Mouse (Mus musculus): ENCODE measurements at regions not wholly inside any gene's neighbourhood (a gene's known extent, or its start where the extent isn't known, plus 50 kb on each side); places are given as distances from the start of the nearest gene placed in this dataset.

- in situ Hi-C loops (cut with MboI; ENCODE audit: unreplicated experiment in 2 of 2), result no loop called here
Observed at GRCm38 (mm10) chr2:178979451-178979850, 462.8 kb upstream of the Cdh4 start.

GRCm38 (mm10) chr2:178981736-178982502, 460.3 kb upstream of the Cdh4 start:
- in situ Hi-C loops (cut with MboI; ENCODE audit: unreplicated experiment in 2 of 2), result no loop called here

GRCm38 (mm10) chr2:178983801-178984200, 458.4 kb upstream of the Cdh4 start:
- in situ Hi-C loops (cut with MboI; ENCODE audit: unreplicated experiment in 2 of 2), result no loop called here

- in situ Hi-C loops (cut with MboI; ENCODE audit: unreplicated experiment in 2 of 2), result no loop called here
Observed at GRCm38 (mm10) chr2:178987935-178988334, 454.3 kb upstream of the Cdh4 start.

GRCm38 (mm10) chr2:178989291-178989690, 452.9 kb upstream of the Cdh4 start:
- in situ Hi-C loops (cut with MboI; ENCODE audit: unreplicated experiment in 2 of 2), result no loop called here

GRCm38 (mm10) chr2:178989784-178990183, 452.4 kb upstream of the Cdh4 start:
- in situ Hi-C loops (cut with MboI; ENCODE audit: unreplicated experiment in 2 of 2), result no loop called here

- in situ Hi-C loops (cut with MboI; ENCODE audit: unreplicated experiment in 2 of 2), result no loop called here
Observed at GRCm38 (mm10) chr2:178990959-178991358, 451.3 kb upstream of the Cdh4 start.

- in situ Hi-C loops (cut with MboI; ENCODE audit: unreplicated experiment in 2 of 2), result no loop called here
Observed at GRCm38 (mm10) chr2:178992334-178993116, 449.7 kb upstream of the Cdh4 start.

- in situ Hi-C loops (cut with MboI; ENCODE audit: unreplicated experiment in 2 of 2), result no loop called here
Observed at GRCm38 (mm10) chr2:178997921-178998320, 444.3 kb upstream of the Cdh4 start.

GRCm38 (mm10) chr2:179000448-179001081, 441.7 kb upstream of the Cdh4 start:
- in situ Hi-C loops (cut with MboI; ENCODE audit: unreplicated experiment in 2 of 2), result no loop called here

GRCm38 (mm10) chr2:179007766-179008165, 434.5 kb upstream of the Cdh4 start:
- in situ Hi-C loops (cut with MboI; ENCODE audit: unreplicated experiment in 2 of 2), result no loop called here

- in situ Hi-C loops (cut with MboI; ENCODE audit: unreplicated experiment in 2 of 2), result no loop called here
Observed at GRCm38 (mm10) chr2:179013891-179014593, 428.2 kb upstream of the Cdh4 start.

GRCm38 (mm10) chr2:179022675-179023194, 419.5 kb upstream of the Cdh4 start:
- in situ Hi-C loops (cut with MboI; ENCODE audit: unreplicated experiment in 2 of 2), result no loop called here

GRCm38 (mm10) chr2:179024225-179024624, 418.0 kb upstream of the Cdh4 start:
- in situ Hi-C loops (cut with MboI; ENCODE audit: unreplicated experiment in 2 of 2), result no loop called here

GRCm38 (mm10) chr2:179033171-179033570, 409.1 kb upstream of the Cdh4 start:
- in situ Hi-C loops (cut with MboI; ENCODE audit: unreplicated experiment in 2 of 2), result no loop called here

- in situ Hi-C loops (cut with MboI; ENCODE audit: unreplicated experiment in 2 of 2), result no loop called here
Observed at GRCm38 (mm10) chr2:179035446-179035845, 406.8 kb upstream of the Cdh4 start.

GRCm38 (mm10) chr2:179039697-179040096, 402.5 kb upstream of the Cdh4 start:
- in situ Hi-C loops (cut with MboI; ENCODE audit: unreplicated experiment in 2 of 2), result no loop called here

- in situ Hi-C loops (cut with MboI; ENCODE audit: unreplicated experiment in 2 of 2), result no loop called here
Observed at GRCm38 (mm10) chr2:179043671-179044070, 398.6 kb upstream of the Cdh4 start.

GRCm38 (mm10) chr2:179045361-179045760, 396.9 kb upstream of the Cdh4 start:
- in situ Hi-C loops (cut with MboI; ENCODE audit: unreplicated experiment in 2 of 2), result no loop called here

GRCm38 (mm10) chr2:179054441-179054840, 387.8 kb upstream of the Cdh4 start:
- in situ Hi-C loops (cut with MboI; ENCODE audit: unreplicated experiment in 2 of 2), result no loop called here

- in situ Hi-C loops (cut with MboI; ENCODE audit: unreplicated experiment in 2 of 2), result no loop called here
Observed at GRCm38 (mm10) chr2:179064616-179065015, 377.6 kb upstream of the Cdh4 start.

Measured in v-Abl transformed pro-B cells (cell line).